Mouse (Mus musculus): Measurements from ENCODE around the gene Dgkb.

Gene Dgkb

DNA sequence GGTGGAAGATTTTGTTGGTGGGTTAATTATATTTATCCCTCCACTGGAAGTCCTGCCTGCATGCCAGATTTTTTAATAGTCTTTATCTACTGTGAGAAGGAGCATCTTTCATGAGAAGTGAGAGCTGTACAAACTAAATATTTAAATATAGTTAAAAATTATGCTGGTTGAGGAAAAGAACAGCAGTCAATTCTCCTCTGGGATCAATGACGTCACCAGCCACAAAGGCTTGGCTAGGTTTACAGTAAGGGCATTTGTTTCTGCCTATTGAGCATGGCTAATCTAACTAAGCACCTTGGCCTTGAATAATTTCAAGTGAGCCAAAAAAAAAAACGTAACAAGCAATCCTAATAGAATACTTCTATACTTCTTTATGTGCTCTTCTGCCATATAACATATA, 554.1 kb downstream of the Dgkb start:
- no peak for DNase-seq (ENCODE audit: low spot score)

DNA sequence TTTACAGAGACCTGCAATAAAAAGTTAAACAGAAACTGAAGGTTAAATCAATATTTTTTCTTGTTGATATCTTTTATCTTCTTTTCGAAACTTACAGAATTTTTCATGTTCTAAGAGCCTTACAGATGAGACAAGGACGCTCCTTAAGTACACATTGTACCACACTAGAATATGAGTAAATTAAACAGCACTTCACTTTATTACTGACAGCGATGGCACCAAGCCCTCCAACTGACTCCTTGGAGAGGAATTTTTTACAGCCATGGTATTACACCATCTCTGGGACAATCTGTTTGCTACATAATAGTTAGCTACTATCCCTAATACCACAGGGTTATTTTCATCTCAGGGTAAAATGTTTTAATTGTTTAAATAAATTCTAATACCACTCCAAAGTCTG, 556.6 kb downstream of the Dgkb start:
- no peak for DNase-seq (ENCODE audit: low spot score)

- DNase-seq (ENCODE audit: low spot score): no peak
Measured at GRCm38 (mm10) chr12:38385942-38386341, 568.4 kb downstream of the Dgkb start.

GRCm38 (mm10) chr12:38386991-38387390, 569.5 kb downstream of the Dgkb start:
- DNase-seq (ENCODE audit: low spot score): no peak

GRCm38 (mm10) chr12:38387654-38388053, 570.1 kb downstream of the Dgkb start:
- no peak for DNase-seq (ENCODE audit: low spot score)

GRCm38 (mm10) chr12:38388243-38388642, 570.7 kb downstream of the Dgkb start:
- DNase-seq (ENCODE audit: low spot score): no peak

DNA sequence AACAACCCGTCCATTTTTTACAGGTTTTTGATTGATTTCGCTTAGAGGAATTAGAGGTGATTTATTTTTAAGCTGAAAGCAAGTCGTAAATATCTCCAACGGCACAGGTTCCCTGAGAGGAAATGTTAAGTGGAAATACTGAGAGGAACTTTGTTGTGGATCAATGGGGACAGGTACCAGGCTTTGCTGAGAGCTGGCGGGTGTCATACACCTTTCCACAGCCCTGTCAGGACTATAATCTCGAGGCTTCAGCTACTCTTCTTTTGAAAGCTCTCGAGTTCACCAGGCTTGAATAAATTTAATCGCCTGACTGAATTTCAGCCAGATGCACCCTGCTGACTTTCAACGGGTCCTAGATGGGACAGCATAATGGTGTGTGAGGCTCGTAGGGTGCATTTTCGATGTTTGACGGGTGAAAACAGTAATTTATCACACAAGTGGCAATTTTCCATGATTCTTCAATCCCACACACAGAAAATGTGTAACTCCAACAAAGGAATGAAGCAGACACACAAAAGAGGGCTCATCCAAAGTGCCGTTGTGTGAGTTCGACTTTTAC, 580.3 kb downstream of the Dgkb start:
- no peak for DNase-seq (ENCODE audit: low spot score)

GRCm38 (mm10) chr12:38400089-38400488, 582.6 kb downstream of the Dgkb start:
- no peak for DNase-seq (ENCODE audit: low spot score)

- DNase-seq (ENCODE audit: low spot score): no peak
Measured at GRCm38 (mm10) chr12:38435364-38436130, 618.0 kb downstream of the Dgkb start.

DNA sequence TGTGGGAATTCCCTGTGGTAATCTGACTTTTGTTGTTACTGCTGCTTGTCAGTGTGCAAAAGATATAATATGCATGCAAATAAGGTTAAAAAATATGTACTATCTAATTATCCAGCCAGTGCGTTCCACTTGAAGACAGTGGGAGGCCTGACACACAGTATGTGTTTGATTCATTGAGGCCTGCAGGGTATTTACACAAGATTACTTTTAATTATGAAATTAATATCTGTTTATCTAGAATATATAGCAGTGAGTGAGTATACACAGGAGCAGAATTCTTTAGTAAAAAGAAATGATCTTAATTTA, 618.6 kb downstream of the Dgkb start:
- DNase-seq (ENCODE audit: low spot score): no peak

DNA sequence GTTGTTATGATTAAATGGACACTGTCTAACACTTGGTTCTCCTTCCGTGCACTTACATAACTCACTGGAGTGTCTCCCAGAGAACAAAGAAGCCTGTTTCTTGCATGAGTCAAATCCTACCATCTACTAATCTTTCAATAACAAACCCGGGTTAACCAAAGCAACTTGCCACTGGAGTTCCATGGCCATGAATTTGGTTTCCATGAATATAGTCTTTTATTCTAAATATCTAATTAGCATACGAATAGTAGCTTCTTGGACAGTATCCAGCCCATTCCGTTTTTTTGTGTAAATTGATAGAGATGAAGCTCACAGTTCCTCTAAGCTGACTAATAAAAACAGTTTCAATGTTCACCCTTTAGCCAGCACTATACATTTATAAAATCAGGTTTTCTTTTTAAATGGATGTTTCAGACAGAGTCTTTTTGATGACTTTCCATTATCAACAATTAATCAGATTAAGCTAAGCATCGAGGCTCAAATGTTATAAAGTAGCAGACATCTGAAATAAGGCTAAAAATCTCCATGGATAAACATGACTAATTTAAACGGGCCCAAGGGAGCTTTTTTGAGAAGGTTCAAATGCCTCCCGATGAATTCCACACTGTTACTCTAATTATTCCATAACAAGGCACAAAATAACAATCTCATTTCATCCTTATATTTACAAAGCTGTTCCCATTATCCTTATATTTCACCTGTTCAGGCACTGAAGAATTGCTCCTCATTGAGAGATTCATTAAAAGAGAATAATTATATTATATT, 633.0 kb downstream of the Dgkb start:
- DNase-seq (ENCODE audit: low spot score): no peak

DNA sequence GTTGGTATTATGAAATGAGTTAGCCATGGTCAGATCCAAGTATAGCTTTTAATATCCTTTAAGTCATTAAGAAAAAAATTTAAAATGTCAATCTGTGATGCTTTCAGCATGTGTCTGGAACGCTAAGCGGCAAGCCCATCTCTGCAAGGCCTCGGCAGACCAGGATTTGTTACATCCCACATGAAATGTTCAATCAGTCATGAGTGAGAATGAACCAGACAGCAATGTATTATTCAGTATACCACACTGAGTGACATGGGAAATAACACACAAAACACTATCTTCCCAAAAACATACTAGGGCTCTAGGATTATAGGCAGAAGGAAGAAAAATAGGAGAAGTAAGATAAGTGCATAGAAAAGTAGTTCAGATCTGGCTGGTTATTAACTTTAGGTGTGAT, 634.2 kb downstream of the Dgkb start:
- no peak for DNase-seq (ENCODE audit: low spot score)

GRCm38 (mm10) chr12:38468191-38468590, 650.7 kb downstream of the Dgkb start:
- no peak for DNase-seq (ENCODE audit: low spot score)

DNA sequence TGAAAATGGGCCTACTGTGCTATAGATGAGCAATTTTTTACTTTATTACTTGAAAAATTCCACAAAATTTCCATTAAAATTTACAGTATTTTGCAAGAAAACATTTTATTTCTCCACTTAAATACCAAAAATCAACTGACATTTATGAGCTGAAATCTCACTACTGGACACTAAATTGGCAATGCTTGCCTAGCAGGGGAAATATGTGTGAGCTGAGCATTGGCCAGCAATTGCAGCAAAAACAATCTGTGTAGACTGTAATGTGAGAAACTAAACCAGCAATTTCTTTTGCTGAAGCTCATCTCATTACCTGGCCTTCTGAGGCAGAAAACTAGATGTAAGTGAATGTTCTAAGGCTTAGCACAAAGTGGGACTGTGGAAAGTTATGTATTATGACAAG, 651.1 kb downstream of the Dgkb start:
- DNase-seq (ENCODE audit: low spot score): no peak

DNA sequence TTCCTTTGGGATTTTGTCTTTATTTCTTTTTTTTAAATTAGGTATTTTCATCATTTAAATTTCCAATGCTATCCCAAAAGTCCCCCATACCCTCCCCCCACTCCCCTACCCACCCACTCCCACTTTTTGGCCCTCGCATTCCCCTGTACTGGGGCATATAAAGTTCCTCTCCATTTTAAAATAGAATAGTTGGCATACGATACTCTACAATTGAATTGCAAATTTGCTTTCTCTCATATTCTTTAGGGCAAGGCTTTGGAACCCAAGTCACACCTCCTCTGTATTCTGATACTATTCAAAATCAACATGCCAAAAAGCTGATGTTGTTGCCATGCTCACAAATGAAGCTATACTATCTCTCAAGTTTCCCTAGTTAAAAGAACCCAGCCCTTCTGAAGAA, 679.7 kb downstream of the Dgkb start:
- no peak for DNase-seq (ENCODE audit: low spot score)

DNA sequence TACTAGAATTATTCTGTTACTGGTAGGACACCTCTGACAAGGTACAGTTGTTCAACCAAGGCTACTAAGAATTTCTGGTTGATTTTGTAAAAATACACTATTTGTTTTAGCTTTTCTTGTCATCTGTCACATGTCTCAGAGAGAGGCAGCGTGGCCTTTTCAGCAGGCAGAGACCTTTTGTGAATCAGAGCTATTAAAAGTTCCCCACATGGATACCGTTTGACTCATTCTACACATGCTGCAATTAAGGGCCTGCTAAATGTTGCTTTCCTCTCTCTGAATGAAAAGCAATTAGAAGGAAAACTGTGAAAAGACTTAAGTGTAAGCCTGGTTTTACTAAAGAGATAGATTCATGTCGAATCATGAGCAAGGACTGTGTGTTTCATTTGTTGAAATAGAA, 683.4 kb downstream of the Dgkb start:
- DNase-seq (ENCODE audit: low spot score): no peak

- DNase-seq (ENCODE audit: low spot score): no peak
Measured at GRCm38 (mm10) chr12:38508195-38508594, 690.7 kb downstream of the Dgkb start.

DNA sequence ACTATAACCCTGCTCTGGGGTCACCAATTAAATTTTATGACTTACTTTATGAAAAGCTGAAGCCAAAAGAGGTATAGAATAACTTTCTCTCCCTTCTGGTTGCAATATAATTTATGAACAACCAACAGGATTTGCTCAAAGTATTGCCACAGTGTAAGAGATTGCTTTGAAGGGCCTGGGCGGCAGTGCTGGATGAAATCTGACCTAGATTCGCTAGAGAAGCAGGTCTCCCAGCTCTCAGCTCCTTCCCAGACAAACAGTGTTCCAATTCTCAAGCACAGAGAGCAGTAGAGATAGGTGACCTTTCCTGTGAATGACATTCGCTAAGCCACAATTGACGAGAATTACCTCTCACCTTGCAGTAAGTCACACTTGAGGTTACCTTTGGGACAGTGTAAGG, 727.9 kb downstream of the Dgkb start:
- DNase-seq (ENCODE audit: low spot score): no peak

- no peak for DNase-seq (ENCODE audit: low spot score)
Measured at GRCm38 (mm10) chr12:38577141-38577540, 759.6 kb downstream of the Dgkb start.

DNA sequence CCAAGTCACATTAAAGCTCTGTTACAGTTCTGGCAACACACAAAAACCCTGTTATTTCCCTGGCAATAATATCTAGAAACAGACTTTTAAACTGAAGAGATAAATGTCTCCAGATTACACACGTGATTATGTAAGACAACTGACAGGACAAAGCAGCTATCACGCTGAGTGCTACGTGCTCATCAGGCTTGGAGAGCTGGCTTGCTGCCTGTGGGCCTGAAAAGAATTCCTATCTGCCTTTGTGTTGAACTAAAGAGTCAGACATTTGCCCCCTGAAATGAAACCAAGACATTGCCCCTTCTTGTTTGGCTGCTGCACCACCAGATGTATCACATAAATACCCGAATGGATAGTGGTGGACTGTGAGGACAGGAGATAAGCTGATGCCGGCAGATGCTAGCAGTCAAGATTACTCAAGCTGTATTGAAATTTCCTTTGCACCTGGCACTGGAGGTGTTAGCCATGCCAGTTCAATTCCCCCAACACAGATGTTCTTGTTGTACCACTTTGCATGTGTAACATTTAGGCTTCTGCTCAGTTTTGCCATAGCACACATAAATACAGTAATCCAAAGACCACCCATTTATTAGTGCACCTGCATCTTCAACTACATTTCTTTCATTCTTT, 761.8 kb downstream of the Dgkb start:
- no peak for DNase-seq (ENCODE audit: low spot score)

DNA sequence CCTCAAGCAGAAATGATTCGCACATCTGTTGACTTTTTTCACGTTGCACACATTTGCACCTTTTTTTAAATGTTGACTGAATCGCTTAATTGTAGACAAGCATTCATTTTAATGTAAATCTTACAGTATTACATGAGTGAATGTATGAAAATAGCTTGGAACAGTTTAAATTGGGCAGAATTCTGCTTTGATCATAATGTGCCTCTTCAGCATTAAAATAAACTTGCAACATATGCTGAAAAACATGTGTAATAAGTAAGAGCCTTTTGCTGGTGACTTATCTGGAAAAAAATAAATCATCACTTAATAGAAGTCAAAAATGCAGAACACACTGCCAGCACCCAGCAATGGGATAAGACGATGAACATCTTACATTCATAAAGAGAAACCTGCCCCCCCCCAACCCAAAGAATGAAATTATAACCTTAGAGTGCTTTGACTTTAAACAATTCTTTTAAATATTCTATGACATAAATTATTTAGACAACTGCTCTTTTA, 768.9 kb downstream of the Dgkb start:
- no peak for DNase-seq (ENCODE audit: low spot score)

GRCm38 (mm10) chr12:38589951-38590350, 772.4 kb downstream of the Dgkb start:
- no peak for DNase-seq (ENCODE audit: low spot score)

DNA sequence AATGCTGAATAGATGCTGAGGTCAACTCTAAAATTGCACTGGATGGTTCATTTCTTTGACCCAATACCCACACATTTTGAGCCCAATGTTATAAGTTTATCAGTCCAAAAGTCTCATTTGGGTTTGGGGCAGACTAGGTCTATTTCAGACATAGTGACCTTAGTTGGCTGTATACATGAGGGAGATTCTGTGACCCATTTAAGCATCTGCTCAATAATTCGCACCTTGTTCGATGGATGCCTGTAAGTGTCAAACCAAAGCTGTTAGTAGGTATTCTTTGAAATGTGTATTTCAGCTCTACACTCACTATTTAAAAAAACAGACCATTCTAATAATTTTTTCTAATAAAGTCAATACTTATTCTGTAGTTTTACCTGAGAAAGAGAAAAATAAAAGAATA, 776.1 kb downstream of the Dgkb start:
- DNase-seq (ENCODE audit: low spot score): no peak
